Mouse (Mus musculus) stomach, postnatal 0 days (tissue): ENCODE measurements around the gene Cadps. TPM values are rescaled to one million over a fixed set of nuclear protein-coding genes. Genes with fewer than 3 reads are reported as not detected.

ENCODE experiments used
- ATAC-seq: fragments of 200-750 bp; cut with Nextera tagmentation; 2 replicates; pipeline ENCODE4 v1.8.0; 2017; ENCODE audit not compliant: low FRiP score, low TSS enrichment
- DNase-seq: peaks from one replicate; pipeline ENCODE4 v3.0.0-alpha.2; 2016; ENCODE audit warnings: low spot score
- H3K27ac ChIP-seq: fragments of 300-500 bp; sonication (generic); replicated peaks from 2 replicates; pipeline ENCODE4 v1.5.1; 2014; ENCODE audit warnings: mild to moderate bottlenecking, control low read depth
- H3K27me3 ChIP-seq: fragments of 300-500 bp; sonication (generic); 2 replicates; pipeline ENCODE4 v1.6.1; 2014; ENCODE audit warnings: low read length; ENCODE audit not compliant: control insufficient read depth, insufficient read depth
- H3K36me3 ChIP-seq: fragments of 300-500 bp; sonication (generic); 2 replicates; pipeline ENCODE4 v1.6.1; 2014; ENCODE audit warnings: low read length, mixed read lengths; ENCODE audit not compliant: control insufficient read depth, insufficient read depth
- H3K4me1 ChIP-seq: fragments of 300-500 bp; sonication (generic); replicated peaks from 2 replicates; pipeline ENCODE4 v1.6.1; 2014; ENCODE audit warnings: antibody characterized with exemption; ENCODE audit not compliant: control insufficient read depth, insufficient read depth
- H3K4me2 ChIP-seq: fragments of 300-500 bp; sonication (generic); replicated peaks from 2 replicates; pipeline ENCODE4 v1.6.1; 2014; ENCODE audit warnings: low read depth, mild to moderate bottlenecking, control low read depth, moderate library complexity
- H3K4me3 ChIP-seq: fragments of 300-500 bp; sonication (generic); 2 replicates; pipeline ENCODE4 v1.5.1; 2014; ENCODE audit warnings: low read depth, low read length, control low read depth
- H3K9ac ChIP-seq: fragments of 300-500 bp; sonication (generic); 2 replicates; pipeline ENCODE4 v1.6.1; 2014; ENCODE audit warnings: mild to moderate bottlenecking, low read length, control low read depth, mixed read lengths
- H3K9me3 ChIP-seq: fragments of 300-500 bp; sonication (generic); 2 replicates; pipeline ENCODE4 v1.6.1; 2016; ENCODE audit warnings: low read length; ENCODE audit not compliant: control insufficient read depth
- CTCF ChIP-seq: IDR thresholded peaks from 2 replicates; pipeline ENCODE4 v1.5.1; 2016; ENCODE audit warnings: antibody characterized with exemption, low read depth, mild to moderate bottlenecking, moderate library complexity
- EP300 ChIP-seq: optimal IDR thresholded peaks from 2 replicates; pipeline ENCODE3; 2016; ENCODE audit warnings: antibody characterized with exemption
- WGBS: fragments of 180-500 bp; shearing (Covaris S2); extraction: QIAGEN DNeasy Blood & Tissue Kit; methylation state at CpG from one replicate; pipeline ENCODE4 v1.1.7; 2014; 5-methylcytosine and 5-hydroxymethylcytosine counted together
- polyA plus RNA-seq: library from polyadenylated mRNA; unstranded; fragments of >200 nt; fragmentation: Nextera tagmentation; extraction: Ambion mirVana; gene quantifications from 2 replicates; pipeline ENCODE4 v1.2.1, GENCODE M21; 2015

Gene Cadps
- polyA plus RNA-seq, 1 experiment from 2014 or later: 1.5 TPM

DNA sequence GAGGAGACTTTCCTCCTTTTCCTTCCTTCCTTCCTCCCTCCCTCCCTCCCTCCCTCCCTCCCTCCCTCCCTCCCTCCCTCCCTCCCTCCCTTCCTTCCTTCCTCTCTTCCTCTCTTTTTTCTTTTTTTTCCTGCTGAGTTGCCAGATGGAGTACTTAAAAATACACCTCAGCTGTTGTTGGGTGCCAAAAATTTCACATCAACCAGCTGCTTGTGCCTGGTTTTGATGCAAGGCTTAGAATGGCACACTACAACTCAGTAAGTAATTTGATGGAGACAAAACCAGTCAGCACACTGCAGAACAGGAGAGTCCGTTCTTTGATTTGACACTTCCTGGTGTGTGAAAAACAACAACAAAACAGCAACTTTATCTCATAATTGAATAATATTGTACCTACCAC is 42.9 kb downstream of the Cadps start:
- H3K27ac ChIP-seq: no peak overlapping the region
- WGBS: 84% methylated on average over 1 of the region's 1 CpGs
- H3K4me1 ChIP-seq: no peaks in the 10 kb centered on the region
- no peaks in the 10 kb centered on the region for H3K27me3 ChIP-seq
- no peak overlapping the region for H3K9ac ChIP-seq
- no peaks in the 10 kb centered on the region for H3K9me3 ChIP-seq
- ATAC-seq: no peak
- no peak overlapping the region for H3K4me3 ChIP-seq
- no peak overlapping the region for H3K4me2 ChIP-seq
- DNase-seq: no peak
- TF ChIP-seq CTCF: no peak
- no peak for TF ChIP-seq EP300
- H3K36me3 ChIP-seq: no peaks in the 10 kb centered on the region

DNA sequence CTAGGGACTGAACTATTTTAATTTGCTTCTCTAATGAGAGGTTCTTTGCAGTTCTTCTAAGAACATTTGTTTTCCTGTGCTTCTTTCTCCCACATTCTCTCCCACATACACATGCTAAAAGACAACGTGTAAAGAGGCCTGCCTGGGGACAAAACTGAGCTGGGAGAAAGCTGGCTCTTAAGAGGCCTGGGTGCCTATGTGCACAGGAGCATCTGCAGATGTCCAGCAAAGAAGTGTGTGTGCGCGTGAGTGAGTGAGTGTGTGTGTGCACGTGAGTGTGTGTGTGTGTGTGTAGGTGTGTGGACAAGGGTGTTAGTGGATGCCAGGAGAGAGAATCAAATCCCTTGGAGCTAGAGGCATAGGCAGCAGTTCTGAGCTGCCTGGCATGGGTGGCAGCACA is 44.9 kb downstream of the Cadps start:
- ATAC-seq (no peak), DNase-seq (no peak)
- Histone ChIP-seq H3K36me3 (no peaks in the 10 kb centered on the region), H3K27ac (no peak overlapping the region), H3K27me3 (no peaks in the 10 kb centered on the region), H3K4me2 (no peak overlapping the region), H3K9me3 (no peaks in the 10 kb centered on the region), H3K9ac (no peak overlapping the region), H3K4me3 (no peak overlapping the region), H3K4me1 (no peaks in the 10 kb centered on the region)
- TF ChIP-seq EP300: no peak
- TF ChIP-seq CTCF: no peak
- 76% methylated on average over 4 of the region's 4 CpGs for WGBS

DNA sequence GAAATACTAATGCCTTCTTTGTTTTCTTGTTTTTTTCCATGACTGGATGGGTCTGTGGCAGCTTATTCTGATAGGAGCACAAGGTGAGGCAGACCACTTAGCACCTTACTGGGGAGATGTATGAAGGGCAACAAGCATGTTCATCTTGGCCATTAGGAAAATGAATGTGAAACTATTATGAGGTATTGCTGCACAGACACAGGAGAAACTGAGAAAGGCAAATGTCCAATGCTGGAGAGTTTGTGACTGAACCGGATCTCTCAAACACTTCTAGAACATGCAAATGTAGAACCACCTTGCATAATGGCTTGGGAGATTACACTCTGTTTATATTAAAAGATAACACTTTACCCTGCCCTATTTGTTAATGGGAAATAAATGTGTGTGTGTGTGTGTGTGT is 54.0 kb downstream of the Cadps start:
- ATAC-seq: peak; percentile 59; the same call in 1 of the 2 replicates

DNA sequence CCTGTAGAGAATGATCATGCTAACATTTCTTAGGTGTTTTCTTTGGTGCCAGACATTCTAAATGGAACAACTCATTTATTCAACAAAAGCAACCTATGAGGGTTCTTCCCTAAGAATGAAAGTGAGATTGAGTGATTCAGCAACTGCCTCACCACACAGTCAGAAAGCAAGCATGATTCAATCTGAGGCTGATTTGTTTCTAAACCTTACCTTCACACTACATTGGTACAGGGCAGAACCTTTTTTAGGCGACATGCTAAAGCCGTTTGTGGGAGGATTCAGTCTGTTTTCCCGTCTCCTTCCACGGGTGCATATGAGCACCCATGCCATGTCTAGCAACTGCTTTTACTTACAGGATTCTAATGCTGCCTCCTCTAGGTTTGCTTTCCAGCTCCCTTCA is 69.6 kb downstream of the Cadps start:
- ATAC-seq: no peak
- no peaks in the 10 kb centered on the region for H3K9me3 ChIP-seq
- no peaks in the 10 kb centered on the region for H3K27me3 ChIP-seq
- no peak overlapping the region for H3K4me3 ChIP-seq
- no peaks in the 10 kb centered on the region for H3K36me3 ChIP-seq
- H3K9ac ChIP-seq: no peak overlapping the region
- no peak for DNase-seq
- H3K4me1 ChIP-seq: no peaks in the 10 kb centered on the region
- no peak overlapping the region for H3K4me2 ChIP-seq
- no peak overlapping the region for H3K27ac ChIP-seq
- WGBS: 83% methylated on average over 4 of the region's 4 CpGs
- TF ChIP-seq EP300 (no peak), CTCF (no peak)

More for the DNA sequence above, 54.0 kb downstream of the Cadps start:
- peak; percentile 16 for DNase-seq
- Histone ChIP-seq H3K9ac (no peak overlapping the region), H3K27me3 (no peaks in the 10 kb centered on the region), H3K4me1 (no peaks in the 10 kb centered on the region), H3K4me3 (no peak overlapping the region), H3K9me3 (no peaks in the 10 kb centered on the region), H3K4me2 (no peak overlapping the region), H3K27ac (no peak overlapping the region), H3K36me3 (no peaks in the 10 kb centered on the region)
- WGBS: 31% methylated on average over 1 of the region's 1 CpGs
- TF ChIP-seq CTCF (no peak), EP300 (no peak)

DNA sequence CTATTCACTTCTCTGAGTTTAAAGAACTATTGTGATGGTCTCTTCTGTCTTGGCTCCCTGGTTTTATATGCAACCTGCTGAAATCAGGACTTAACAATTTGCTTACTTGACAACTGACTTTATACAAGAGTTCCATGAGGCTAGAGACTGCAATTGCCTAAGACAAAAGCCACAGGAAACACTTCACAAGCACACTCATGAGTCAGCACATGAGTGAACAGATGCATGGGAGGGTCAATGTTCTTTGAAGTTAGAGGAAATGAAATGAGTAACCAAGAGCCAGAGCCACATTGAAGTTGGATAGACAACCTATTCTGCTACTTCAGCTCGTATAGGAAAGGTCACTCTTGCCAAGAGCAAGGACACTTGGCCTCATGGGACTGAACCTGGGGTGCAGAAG is 71.1 kb downstream of the Cadps start:
- no peaks in the 10 kb centered on the region for H3K4me1 ChIP-seq
- no peaks in the 10 kb centered on the region for H3K36me3 ChIP-seq
- H3K4me2 ChIP-seq: no peak overlapping the region
- no peak for TF ChIP-seq CTCF
- no peak for TF ChIP-seq EP300
- no peak for DNase-seq
- no peaks in the 10 kb centered on the region for H3K9me3 ChIP-seq
- 37% methylated on average over 1 of the region's 1 CpGs for WGBS
- H3K27ac ChIP-seq: no peak overlapping the region
- H3K27me3 ChIP-seq: no peaks in the 10 kb centered on the region
- H3K4me3 ChIP-seq: no peak overlapping the region
- no peak overlapping the region for H3K9ac ChIP-seq
- no peak for ATAC-seq

DNA sequence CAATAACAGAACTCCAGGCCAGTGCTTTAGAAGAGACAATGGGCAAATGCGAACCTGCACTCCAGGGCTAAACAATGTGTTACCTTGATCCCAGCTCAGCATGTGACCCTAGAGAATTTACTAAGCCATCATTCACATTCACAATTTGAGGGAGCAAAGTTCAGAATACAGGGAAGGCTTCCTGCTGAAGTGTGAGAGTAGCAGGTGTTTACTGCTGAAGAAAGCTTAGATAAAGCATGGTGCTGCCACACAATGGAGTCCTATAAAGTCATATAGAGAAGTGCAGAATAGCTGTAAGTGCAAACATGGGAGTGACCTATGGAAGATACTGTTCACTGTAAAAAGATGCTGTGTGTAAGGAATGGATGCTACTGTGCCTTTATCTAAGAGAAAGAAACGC is 91.9 kb downstream of the Cadps start:
- 74% methylated on average over 2 of the region's 2 CpGs for WGBS

More for the DNA sequence above, 91.9 kb downstream of the Cadps start:
- Histone ChIP-seq H3K4me3 (no peak overlapping the region), H3K4me2 (no peak overlapping the region), H3K9me3 (no peaks in the 10 kb centered on the region), H3K27ac (no peak overlapping the region), H3K36me3 (no peaks in the 10 kb centered on the region), H3K27me3 (no peaks in the 10 kb centered on the region), H3K9ac (no peak overlapping the region), H3K4me1 (no peaks in the 10 kb centered on the region)
- no peak for TF ChIP-seq CTCF
- TF ChIP-seq EP300: no peak
- DNase-seq: no peak
- ATAC-seq: no peak; the same call in 1 of the 2 replicates
